Mouse (Mus musculus): ENCODE measurements around the gene Ccdc187. TPM values are rescaled to one million over a fixed set of nuclear protein-coding genes. Genes with fewer than 3 reads are reported as not detected.
A peak's percentile ranks its signal among the peaks of the same experiment; 100 is the strongest.

Ccdc187 gene
- polyA plus RNA-seq, 1 experiment = 0.32 TPM

GRCm38 (mm10) chr2:26317371-26317770 is 23.0 kb upstream of the Ccdc187 start:
- no peak for DNase-seq (ENCODE audit: low read depth, low spot score)
- WGBS = 77% methylated on average over 3 of the region's 3 CpGs

GRCm38 (mm10) chr2:26316576-26317246 is 22.4 kb upstream of the Ccdc187 start:
- 67% methylated on average over 9 of the region's 9 CpGs for WGBS
- no peak for DNase-seq (ENCODE audit: low read depth, low spot score)

GRCm38 (mm10) chr2:26315925-26316311 is 21.6 kb upstream of the Ccdc187 start:
- 1% methylated on average over 11 of the region's 11 CpGs for WGBS
- DNase-seq (ENCODE audit: low read depth, low spot score) = peak; percentile 70

GRCm38 (mm10) chr2:26315072-26315924 is 20.9 kb upstream of the Ccdc187 start, which contains the start of gene Gpsm1:
Gene Gpsm1 (plus strand): TSS chr2:26315515.
- 1% methylated on average over 66 of the region's 66 CpGs for WGBS
- DNase-seq (ENCODE audit: low read depth, low spot score) = no peak

- 57% methylated on average over 13 of the region's 13 CpGs for WGBS
- no peak for DNase-seq (ENCODE audit: low read depth, low spot score)
Measured at GRCm38 (mm10) chr2:26314281-26315071, 20.1 kb upstream of the Ccdc187 start.

GRCm38 (mm10) chr2:26313394-26313793 is 19.0 kb upstream of the Ccdc187 start:
- 97% methylated on average over 1 of the region's 1 CpGs for WGBS
- no peak for DNase-seq (ENCODE audit: low read depth, low spot score)

- WGBS = 39% methylated on average over 2 of the region's 2 CpGs
Measured at GRCm38 (mm10) chr2:26312812-26313211, 18.5 kb upstream of the Ccdc187 start.

GRCm38 (mm10) chr2:26311936-26312335 is 17.6 kb upstream of the Ccdc187 start:
- no peak for DNase-seq (ENCODE audit: low read depth, low spot score)
- WGBS = 62% methylated on average over 5 of the region's 5 CpGs

More at GRCm38 (mm10) chr2:26312812-26313211, 18.5 kb upstream of the Ccdc187 start:
- no peak for DNase-seq (ENCODE audit: low read depth, low spot score)

GRCm38 (mm10) chr2:26309739-26310138 is 15.4 kb upstream of the Ccdc187 start:
- 50% methylated on average over 10 of the region's 10 CpGs for WGBS
- no peak for DNase-seq (ENCODE audit: low read depth, low spot score)

- 90% methylated on average over 3 of the region's 3 CpGs for WGBS
- no peak for DNase-seq (ENCODE audit: low read depth, low spot score)
Measured at GRCm38 (mm10) chr2:26306702-26307101, 12.3 kb upstream of the Ccdc187 start.

- 64% methylated on average over 2 of the region's 2 CpGs for WGBS
- no peak for DNase-seq (ENCODE audit: low read depth, low spot score)
Measured at GRCm38 (mm10) chr2:26305555-26305954, 11.2 kb upstream of the Ccdc187 start.

- no peak for DNase-seq (ENCODE audit: low read depth, low spot score)
- 40% methylated on average over 1 of the region's 1 CpGs for WGBS
Measured at GRCm38 (mm10) chr2:26304711-26305110, 10.4 kb upstream of the Ccdc187 start.

- no peak for DNase-seq (ENCODE audit: low read depth, low spot score)
- WGBS = 79% methylated on average over 10 of the region's 10 CpGs
Measured at GRCm38 (mm10) chr2:26302005-26302503, 7.7 kb upstream of the Ccdc187 start.

- DNase-seq (ENCODE audit: low read depth, low spot score) = peak; percentile 57
Measured at GRCm38 (mm10) chr2:26300808-26301174, 6.4 kb upstream of the Ccdc187 start.

GRCm38 (mm10) chr2:26300161-26300807 is 5.9 kb upstream of the Ccdc187 start:
- 24% methylated on average over 5 of the region's 5 CpGs for WGBS

More at GRCm38 (mm10) chr2:26300808-26301174, 6.4 kb upstream of the Ccdc187 start:
- WGBS = 1% methylated on average over 3 of the region's 3 CpGs

GRCm38 (mm10) chr2:26299336-26299735 is 5.0 kb upstream of the Ccdc187 start:
- no peak for DNase-seq (ENCODE audit: low read depth, low spot score)
- 66% methylated on average over 7 of the region's 7 CpGs for WGBS

More at GRCm38 (mm10) chr2:26300161-26300807, 5.9 kb upstream of the Ccdc187 start:
- no peak for DNase-seq (ENCODE audit: low read depth, low spot score)

GRCm38 (mm10) chr2:26298856-26299230 is 4.5 kb upstream of the Ccdc187 start:
- WGBS = 29% methylated on average over 4 of the region's 4 CpGs

GRCm38 (mm10) chr2:26298208-26298855 is 4.0 kb upstream of the Ccdc187 start:
- no peak for DNase-seq (ENCODE audit: low read depth, low spot score)
- WGBS = 5% methylated on average over 10 of the region's 10 CpGs

More at GRCm38 (mm10) chr2:26298856-26299230, 4.5 kb upstream of the Ccdc187 start:
- DNase-seq (ENCODE audit: low read depth, low spot score) = no peak
